Mouse (Mus musculus) heart, adult 2 months (tissue): Measurements from ENCODE around the gene Pold1. TPM values are rescaled to one million over a fixed set of nuclear protein-coding genes. Genes with fewer than 3 reads are reported as not detected.

Experiments used
- DNase-seq, 2 experiments: peaks; one replicate each; pipeline ENCODE4 v3.0.0; 2021
- H3K27ac ChIP-seq: fragments of 200-600 bp; 2 replicates; pipeline ENCODE4 v1.8.1; 2022
- H3K27me3 ChIP-seq: fragments of 200-500 bp; 2 replicates; pipeline ENCODE4 v1.6.1; 2012; ENCODE audit warnings: mild to moderate bottlenecking, low read length, inconsistent platforms, mixed read lengths; ENCODE audit not compliant: control insufficient read depth, insufficient read depth
- H3K36me3 ChIP-seq: fragments of 200-500 bp; 2 replicates; pipeline ENCODE4 v1.6.1; 2012; ENCODE audit warnings: low read length, inconsistent platforms; ENCODE audit not compliant: control insufficient read depth, insufficient read depth
- H3K4me1 ChIP-seq: fragments of 200-500 bp; 2 replicates; pipeline ENCODE4 v1.6.1; 2011; ENCODE audit warnings: low read length; ENCODE audit not compliant: control insufficient read depth, insufficient read depth
- H3K4me3 ChIP-seq: fragments of 200-600 bp; 2 replicates; pipeline ENCODE4 v1.8.1; 2022
- H3K79me2 ChIP-seq: fragments of 200-500 bp; replicated peaks from 2 replicates; pipeline ENCODE4 v1.6.1; 2012; ENCODE audit warnings: mild to moderate bottlenecking, inconsistent platforms, low read length, moderate library complexity, mixed read lengths; ENCODE audit not compliant: control insufficient read depth, insufficient read depth
- H3K9ac ChIP-seq: fragments of 200-500 bp; 2 replicates; pipeline ENCODE4 v1.6.1; 2012; ENCODE audit warnings: low read depth, mild to moderate bottlenecking, control low read depth, inconsistent platforms, low read length, mixed read lengths
- CTCF ChIP-seq: fragments of 200-600 bp; IDR thresholded peaks from 2 replicates; pipeline ENCODE4 v1.8.1; 2022; ENCODE audit warnings: antibody characterized with exemption, mild to moderate bottlenecking, moderate library complexity
- EP300 ChIP-seq: fragments of 200-500 bp; IDR thresholded peaks from 2 replicates; pipeline ENCODE4 v1.6.1; 2011; ENCODE audit warnings: low read depth, low read length, control low read depth; ENCODE audit not compliant: insufficient read depth
- POLR2A ChIP-seq: fragments of 200-500 bp; IDR thresholded peaks from 2 replicates; pipeline ENCODE4 v1.6.1; 2011; ENCODE audit warnings: mild to moderate bottlenecking, low read depth, low read length, control low read depth; ENCODE audit not compliant: insufficient read depth
- WGBS: fragments of 180-500 bp; shearing (Covaris S2); methylation state at CpG from one replicate; pipeline ENCODE4 v1.1.7; 2018; 5-methylcytosine and 5-hydroxymethylcytosine counted together
- intact Hi-C: fragments of 180-260 bp; cut with DNase I; formaldehyde crosslinking; loops from one replicate; pipeline ENCODE4 v1.15.1; 2025
- polyA plus RNA-seq: library from polyadenylated mRNA; depleted of rRNA; stranded (reverse); fragments of >200 nt; gene quantifications from 2 replicates; pipeline ENCODE4 v1.2.3, GENCODE M21; 2012
- total RNA-seq, 2 experiments: library from RNA; stranded (reverse); gene quantifications; 2 replicates each; pipeline ENCODE4 v1.2.3; 2021

The Pold1 gene
- total and polyA plus RNA-seq, 3 experiments = 10.8 to 15.5 (median 11.7) TPM

DNA sequence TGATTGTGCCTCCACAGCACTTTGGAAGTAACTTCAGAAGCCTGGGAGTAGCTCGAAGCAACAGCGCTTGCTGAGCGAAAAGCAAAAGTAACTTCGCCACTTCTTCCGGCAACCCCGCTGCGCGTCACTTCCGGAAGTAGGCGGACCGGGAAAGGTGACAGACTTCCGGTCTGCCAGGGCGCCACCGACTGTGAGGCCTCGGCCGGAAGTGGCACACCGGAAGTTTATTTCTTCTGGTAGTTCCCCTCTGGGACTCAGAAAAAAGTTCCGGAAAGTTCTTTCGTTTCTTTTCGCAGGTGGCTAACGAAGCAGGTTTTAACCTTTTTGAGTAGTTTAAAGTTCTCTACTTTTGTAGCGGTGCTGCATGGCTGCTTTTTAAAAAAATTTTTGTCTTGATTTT is 5.2 kb upstream of the Pold1 start, which contains the start of gene Nr1h2:
Gene Nr1h2, minus strand, starts transcription at position 126 of the 400 bp plus-strand sequence.
- Histone ChIP-seq H3K4me1 (no peaks in the 10 kb centered on the region; the same call in 1 of the 2 replicates), H3K9ac (peak within 1 kb of the TSS; percentile 84), H3K4me3 (peak within 1 kb of the TSS; percentile 100), H3K27ac (peak within 1 kb of the TSS; percentile 94), H3K36me3 (no peaks in the 10 kb centered on the region), H3K79me2 (no peaks in the 10 kb centered on the region), H3K27me3 (no peaks in the 10 kb centered on the region)
- peak; percentile 97 for DNase-seq
- WGBS = under 1% methylated on average over 22 of the region's 22 CpGs
- intact Hi-C loops = loop anchor here (5.0 kb wide), 4 partner anchors 182 to 1148 kb away; partner anchors contain the start of genes 1700028J19Rik, 2410002F23Rik and Vrk3
- TF ChIP-seq CTCF = 0 out of 2 replicates have a peak, but pooled peaks have one; percentile 21
- peak; percentile 84 for TF ChIP-seq POLR2A
- TF ChIP-seq EP300 = peak; percentile 60; the same call in 1 of the 2 replicates

DNA sequence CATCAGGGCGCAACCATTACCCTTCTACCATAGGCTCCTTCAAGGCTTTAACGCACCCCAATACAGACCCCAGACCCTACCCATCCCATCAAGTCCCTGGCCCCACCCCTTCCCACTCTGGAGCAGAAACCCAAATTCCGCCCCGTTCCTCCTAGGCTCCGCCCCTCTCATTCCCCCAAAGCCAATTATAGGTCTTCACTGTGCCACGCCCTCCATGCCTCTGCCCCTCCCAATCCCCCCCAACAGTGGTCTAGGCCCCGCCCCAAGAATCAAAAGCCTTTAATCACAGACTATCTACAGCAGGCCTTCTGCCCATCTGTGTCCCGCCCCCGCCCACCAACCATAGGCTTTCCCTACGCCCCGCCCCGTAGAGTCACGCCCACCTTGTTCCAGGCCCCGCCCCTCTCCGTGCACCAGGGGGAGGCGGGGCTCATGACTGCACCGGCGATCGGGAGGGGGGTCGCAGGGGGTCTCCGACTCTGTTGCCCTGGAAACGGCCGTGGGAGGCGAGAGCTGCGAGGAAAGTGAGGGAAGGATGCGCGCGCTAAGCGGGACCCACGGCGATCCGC is 4.6 kb upstream of the Pold1 start:
- Histone ChIP-seq H3K79me2 (no peaks in the 10 kb centered on the region), H3K9ac (peak overlapping the region; percentile 84), H3K27ac (peak overlapping the region; percentile 94), H3K4me1 (no peaks in the 10 kb centered on the region; the same call in 1 of the 2 replicates), H3K27me3 (no peaks in the 10 kb centered on the region), H3K36me3 (no peaks in the 10 kb centered on the region), H3K4me3 (peak overlapping the region; percentile 100)
- intact Hi-C loops = loop anchor here (5.0 kb wide), 4 partner anchors 181 to 1149 kb away; partner anchors contain the start of genes 1700028J19Rik, 2410002F23Rik and Vrk3
- TF ChIP-seq CTCF (no peak), POLR2A (no peak), EP300 (no peak)
- WGBS = 2% methylated on average over 32 of the region's 32 CpGs
- peak; percentile 70 to 77 for DNase-seq

DNA sequence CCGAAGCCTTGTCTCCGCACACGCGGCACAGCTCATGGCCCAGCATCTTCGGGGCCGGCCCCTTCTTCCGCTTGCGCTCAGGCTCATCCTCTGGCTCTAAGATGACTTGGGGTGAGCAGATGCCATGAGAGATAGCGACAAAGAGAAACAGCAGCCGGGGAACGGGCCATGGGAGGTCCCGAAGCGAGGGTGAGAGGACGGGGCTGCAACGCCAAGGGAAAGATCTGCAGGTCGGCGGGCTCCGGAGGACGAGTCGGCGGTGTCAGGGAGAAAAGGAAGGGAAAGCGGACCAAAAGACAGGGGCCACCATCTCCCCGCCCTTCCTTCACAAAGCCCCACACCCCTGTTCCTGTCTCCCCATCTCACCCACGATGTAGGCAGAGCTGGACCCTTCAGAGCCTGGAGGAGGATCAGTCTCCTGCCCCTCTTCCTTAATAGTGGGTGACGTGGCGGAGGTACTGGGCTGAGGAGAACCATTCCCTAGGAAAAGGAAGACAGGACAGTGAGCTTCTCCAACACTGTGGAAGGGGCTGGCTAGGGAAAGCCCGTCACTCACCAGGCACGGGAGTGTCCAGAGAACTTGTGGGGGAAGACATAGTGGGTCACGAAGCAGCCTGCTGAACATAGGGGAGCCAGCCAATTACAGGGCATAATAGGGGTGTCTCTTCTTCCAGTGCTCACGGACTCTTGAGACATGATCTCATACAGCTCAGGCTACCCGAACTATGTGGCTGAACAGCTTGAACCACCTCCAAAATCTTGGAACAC is 3.7 kb upstream of the Pold1 start:
- Histone ChIP-seq H3K27me3 (no peaks in the 10 kb centered on the region), H3K4me3 (no peak overlapping the region), H3K27ac (no peak overlapping the region), H3K9ac (no peak overlapping the region), H3K36me3 (no peaks in the 10 kb centered on the region), H3K79me2 (no peaks in the 10 kb centered on the region), H3K4me1 (peaks cover 5% of the 10 kb centered on the region)
- WGBS = 84% methylated on average over 31 of the region's 31 CpGs
- TF ChIP-seq CTCF (no peak), EP300 (no peak), POLR2A (no peak)
- intact Hi-C loops = loop anchor here (5.0 kb wide), 4 partner anchors 180 to 1150 kb away; partner anchors contain the start of genes 1700028J19Rik, 2410002F23Rik and Vrk3
- no peak for DNase-seq

DNA sequence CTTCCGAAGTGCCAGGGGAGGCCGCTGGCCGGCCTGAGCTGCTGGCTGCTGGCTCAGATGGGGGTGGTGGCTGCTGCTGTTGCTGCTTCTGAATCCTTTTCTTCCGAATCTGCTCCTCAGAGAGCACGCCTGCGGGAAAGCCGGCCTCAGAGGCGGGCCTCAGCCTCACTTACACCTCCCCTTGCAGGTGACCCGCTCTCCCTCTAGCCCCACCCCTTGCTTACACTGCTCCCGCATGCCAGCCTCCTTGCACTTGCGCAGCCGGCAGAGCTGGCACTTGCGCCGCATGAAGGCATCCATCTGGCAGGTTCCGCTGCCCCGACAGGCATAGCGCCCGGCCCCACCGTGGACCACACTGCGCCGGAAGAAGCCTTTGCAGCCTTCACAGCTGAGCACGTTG is 3.1 kb upstream of the Pold1 start:
- H3K4me3 ChIP-seq = no peak overlapping the region
- no peaks in the 10 kb centered on the region for H3K27me3 ChIP-seq
- intact Hi-C loops = loop anchor here (5.0 kb wide), 4 partner anchors 179 to 1151 kb away; partner anchors contain the start of genes 1700028J19Rik, 2410002F23Rik and Vrk3
- no peak overlapping the region for H3K9ac ChIP-seq
- peaks cover 5% of the 10 kb centered on the region for H3K4me1 ChIP-seq
- no peak overlapping the region for H3K27ac ChIP-seq
- WGBS = 83% methylated on average over 22 of the region's 22 CpGs
- H3K79me2 ChIP-seq = no peaks in the 10 kb centered on the region
- TF ChIP-seq EP300 (no peak), POLR2A (no peak), CTCF (no peak)
- DNase-seq = no peak
- H3K36me3 ChIP-seq = no peaks in the 10 kb centered on the region

DNA sequence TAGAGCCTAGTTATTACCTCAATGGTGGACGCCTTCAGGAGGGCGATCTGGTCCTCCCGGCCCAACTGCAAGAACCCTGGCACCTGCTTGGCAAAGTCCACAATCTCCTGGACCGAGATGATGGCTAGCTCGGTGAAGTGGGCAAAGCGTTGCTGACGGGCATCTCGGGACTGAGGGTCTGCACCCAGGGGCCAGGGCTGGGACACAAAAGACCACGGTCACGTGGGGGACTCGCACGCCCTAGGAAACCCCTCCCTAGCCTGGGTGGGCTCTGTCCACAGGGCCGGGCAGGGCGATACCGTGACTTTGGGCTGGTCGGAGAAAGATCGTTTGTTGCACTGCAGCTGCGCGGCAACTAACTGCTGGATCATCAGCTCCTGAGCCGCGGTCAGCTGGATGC is 2.7 kb upstream of the Pold1 start:
- no peaks in the 10 kb centered on the region for H3K27me3 ChIP-seq
- DNase-seq = no peak
- no peak overlapping the region for H3K4me3 ChIP-seq
- H3K9ac ChIP-seq = no peak overlapping the region
- no peaks in the 10 kb centered on the region for H3K79me2 ChIP-seq
- 93% methylated on average over 21 of the region's 21 CpGs for WGBS
- intact Hi-C loops = loop anchor here (5.0 kb wide), 4 partner anchors 179 to 1151 kb away; partner anchors contain the start of genes 1700028J19Rik, 2410002F23Rik and Vrk3
- H3K36me3 ChIP-seq = no peaks in the 10 kb centered on the region
- peaks cover 5% of the 10 kb centered on the region for H3K4me1 ChIP-seq
- H3K27ac ChIP-seq = no peak overlapping the region
- no peak for TF ChIP-seq CTCF
- TF ChIP-seq EP300 = no peak
- no peak for TF ChIP-seq POLR2A
